Mouse (Mus musculus) heart, embryonic 15.5 days (tissue): ENCODE data around the gene Fnbp4. TPM values are rescaled to one million over a fixed set of nuclear protein-coding genes. Genes with fewer than 3 reads are reported as not detected.

Experiments used
- ATAC-seq: fragments of 200-750 bp; cut with Nextera tagmentation; replicated peaks from 2 replicates; pipeline ENCODE4 v1.8.0; 2017; ENCODE audit warnings: low read depth, moderate TSS enrichment; ENCODE audit not compliant: insufficient number of reproducible peaks, insufficient read depth, low FRiP score
- H3K27ac ChIP-seq: fragments of 300-500 bp; sonication (generic); 2 replicates; pipeline ENCODE4 v1.5.1; 2015; ENCODE audit warnings: mild to moderate bottlenecking, inconsistent platforms
- H3K27me3 ChIP-seq: fragments of 300-500 bp; sonication (generic); 2 replicates; pipeline ENCODE4 v1.6.1; 2015; ENCODE audit warnings: inconsistent platforms
- H3K36me3 ChIP-seq: fragments of 300-500 bp; sonication (generic); 2 replicates; pipeline ENCODE4 v1.6.1; 2015; ENCODE audit warnings: mild to moderate bottlenecking, inconsistent platforms
- H3K4me1 ChIP-seq: fragments of 300-500 bp; sonication (generic); replicated peaks from 2 replicates; pipeline ENCODE4 v1.6.1; 2015; ENCODE audit warnings: inconsistent platforms
- H3K4me2 ChIP-seq: fragments of 300-500 bp; sonication (generic); 2 replicates; pipeline ENCODE4 v1.6.1; 2015; ENCODE audit warnings: inconsistent platforms, mild to moderate bottlenecking, moderate library complexity
- H3K4me3 ChIP-seq: fragments of 300-500 bp; sonication (generic); 2 replicates; pipeline ENCODE4 v1.5.1; 2015; ENCODE audit warnings: mild to moderate bottlenecking, inconsistent platforms
- H3K9ac ChIP-seq: fragments of 300-500 bp; sonication (generic); 2 replicates; pipeline ENCODE4 v1.6.1; 2015; ENCODE audit warnings: mild to moderate bottlenecking, inconsistent platforms
- H3K9me3 ChIP-seq: fragments of 300-500 bp; sonication (generic); replicated peaks from 2 replicates; pipeline ENCODE4 v1.6.1; 2016; ENCODE audit warnings: inconsistent platforms
- WGBS: fragments of 180-500 bp; shearing (Covaris S2); methylation state at CpG from one replicate; pipeline ENCODE4 v1.1.7; 2015; ENCODE audit warnings: mixed read lengths; 5-methylcytosine and 5-hydroxymethylcytosine counted together
- polyA plus RNA-seq: library from polyadenylated mRNA; unstranded; fragments of >200 nt; fragmentation: Nextera tagmentation; extraction: Ambion mirVana; gene quantifications from 2 replicates; pipeline ENCODE4 v1.2.1, GENCODE M21; 2015

Fnbp4 gene
- polyA plus RNA-seq, 1 experiment from 2014 or later = 46.1 TPM

DNA sequence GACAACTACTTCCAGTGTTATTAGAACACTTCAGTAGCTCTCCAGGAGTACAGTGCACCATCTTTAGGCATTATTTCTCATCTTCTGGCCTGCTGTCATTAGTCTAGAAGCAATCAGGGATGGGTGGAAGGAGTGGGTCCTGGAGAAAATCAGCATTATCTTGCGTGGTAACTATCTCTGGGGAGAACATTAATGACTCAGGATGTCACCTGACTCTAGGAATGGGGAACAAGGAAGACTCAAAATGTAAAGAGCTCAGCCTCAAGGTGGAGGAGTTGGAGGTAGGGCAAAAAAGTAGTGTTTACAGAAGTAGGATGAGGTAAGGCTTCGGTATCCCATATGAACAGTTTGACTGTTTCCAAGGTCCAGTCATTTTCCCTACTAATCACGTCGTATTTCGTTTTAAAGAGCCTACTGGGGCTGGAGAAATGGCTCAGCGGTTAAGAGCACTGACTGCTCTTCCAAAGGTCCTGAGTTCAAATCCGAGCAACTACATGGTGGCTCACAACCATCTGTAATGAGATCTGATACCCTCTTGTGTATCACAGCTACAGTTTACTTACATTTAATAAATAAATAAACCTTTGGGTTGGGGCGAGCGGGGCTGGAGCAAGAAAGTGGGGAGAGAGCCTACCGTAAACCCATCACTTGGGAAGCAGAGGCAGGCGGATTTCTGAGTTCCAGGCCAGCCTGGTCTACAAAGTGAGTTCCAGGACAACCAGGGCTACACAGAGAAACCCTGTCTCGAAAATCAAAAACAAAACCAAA, 701 bp upstream of the Fnbp4 start:
- Histone ChIP-seq H3K4me2 (peak overlapping the region; percentile 56), H3K27me3 (no peaks in the 10 kb centered on the region), H3K4me3 (peak overlapping the region; percentile 81), H3K36me3 (peaks cover 8% of the 10 kb centered on the region; the same call in 1 of the 2 replicates), H3K27ac (peak overlapping the region; percentile 85), H3K9ac (no peak overlapping the region), H3K4me1 (peaks cover 11% of the 10 kb centered on the region), H3K9me3 (no peaks in the 10 kb centered on the region)
- WGBS = 55% methylated on average over 12 of the region's 12 CpGs
- ATAC-seq = no peak

DNA sequence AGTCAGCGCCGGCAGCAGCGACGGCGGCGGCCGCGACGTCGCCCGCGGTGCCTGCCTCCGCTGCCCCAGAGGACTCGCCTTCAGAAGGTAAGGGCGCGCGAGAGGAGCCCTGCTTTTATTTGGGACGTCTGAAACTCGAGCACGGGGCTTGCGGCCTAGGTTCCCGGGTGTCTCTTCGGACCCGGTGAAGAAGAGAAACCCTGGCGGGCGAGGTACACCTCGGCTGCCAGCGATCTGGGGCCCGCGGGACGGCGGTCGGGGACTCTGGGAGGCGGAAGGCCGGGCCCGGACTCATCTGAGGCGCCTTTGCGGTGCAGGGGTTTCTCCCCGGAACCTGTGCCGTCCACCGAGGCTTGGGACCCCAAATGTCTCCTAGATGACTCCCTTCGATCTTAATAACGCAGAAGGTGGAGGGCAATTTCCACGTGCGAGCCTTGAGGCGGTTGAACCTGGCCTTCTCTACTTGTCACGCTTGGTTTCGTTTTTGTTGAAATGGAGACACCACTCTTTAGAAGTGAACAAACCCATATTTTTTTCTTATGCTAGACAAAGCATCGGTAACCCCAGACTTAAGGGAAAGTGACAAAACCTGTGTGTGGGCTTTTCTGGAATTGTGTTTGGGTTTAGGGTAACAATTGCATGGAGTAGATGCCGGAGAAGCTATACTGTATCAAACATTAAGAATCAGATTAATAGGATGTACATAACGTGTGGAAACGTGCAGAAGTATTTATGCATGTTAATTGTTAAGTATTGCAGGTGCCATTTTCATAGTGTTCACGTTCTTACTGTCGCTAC, 769 bp downstream of the Fnbp4 start:
- peak overlapping the region; percentile 81 for H3K4me3 ChIP-seq
- peak overlapping the region; percentile 93 for H3K9ac ChIP-seq
- peaks cover 12% of the 10 kb centered on the region; the same call in 1 of the 2 replicates for H3K36me3 ChIP-seq
- H3K9me3 ChIP-seq = no peaks in the 10 kb centered on the region
- H3K4me2 ChIP-seq = peak overlapping the region; percentile 71
- peak overlapping the region; percentile 96 for H3K27ac ChIP-seq
- peak; percentile 28 for ATAC-seq
- no peaks in the 10 kb centered on the region for H3K27me3 ChIP-seq
- H3K4me1 ChIP-seq = peaks cover 14% of the 10 kb centered on the region
- WGBS = under 1% methylated on average over 54 of the region's 54 CpGs

DNA sequence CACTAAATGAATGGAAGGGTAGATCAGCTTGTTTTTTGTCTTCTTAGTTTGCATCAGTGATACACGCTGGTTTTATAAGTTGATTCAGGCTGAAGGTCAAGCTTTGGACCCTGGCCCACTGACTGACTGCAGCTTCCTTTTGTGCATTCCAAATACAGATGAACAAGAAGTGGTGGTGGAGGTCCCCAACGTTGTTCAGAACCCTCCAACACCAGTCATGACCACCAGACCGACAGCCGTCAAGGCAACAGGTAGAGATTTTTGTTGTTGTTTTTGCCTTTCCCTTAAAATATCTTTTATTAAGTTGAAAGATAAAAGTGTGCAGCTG, 1.3 kb downstream of the Fnbp4 start:
- ATAC-seq = no peak
- Histone ChIP-seq H3K9ac (peak overlapping the region; percentile 93), H3K27me3 (no peaks in the 10 kb centered on the region), H3K27ac (peak overlapping the region; percentile 96), H3K4me3 (peak overlapping the region; percentile 81), H3K9me3 (no peaks in the 10 kb centered on the region), H3K36me3 (peaks cover 15% of the 10 kb centered on the region; the same call in 1 of the 2 replicates), H3K4me1 (peaks cover 14% of the 10 kb centered on the region), H3K4me2 (peak overlapping the region; percentile 71)
- WGBS = 11% methylated on average over 4 of the region's 4 CpGs

DNA sequence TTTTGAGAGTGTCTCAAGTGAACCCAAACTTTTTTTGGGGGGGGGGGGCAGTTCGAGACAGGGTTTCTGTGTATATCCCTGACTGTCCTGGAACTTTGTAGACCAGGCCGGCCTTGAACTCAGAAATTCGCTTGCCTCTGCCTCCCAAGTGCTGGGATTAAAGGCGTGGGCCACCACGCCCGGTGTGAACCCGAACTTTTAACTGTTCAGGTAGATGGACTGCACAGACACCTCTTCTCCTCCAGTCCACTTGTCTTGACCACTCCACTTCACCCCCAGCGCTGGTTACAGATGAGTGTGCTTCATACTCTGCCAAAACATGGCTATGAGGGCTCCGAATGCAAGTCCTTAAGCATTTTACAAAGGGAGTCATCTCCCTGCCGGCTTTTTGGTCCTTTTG, 2.0 kb downstream of the Fnbp4 start:
- H3K4me3 ChIP-seq = peak overlapping the region; percentile 81
- no peak for ATAC-seq
- H3K9ac ChIP-seq = no peak overlapping the region
- H3K27ac ChIP-seq = no peak overlapping the region
- H3K9me3 ChIP-seq = no peaks in the 10 kb centered on the region
- peaks cover 14% of the 10 kb centered on the region for H3K4me1 ChIP-seq
- H3K27me3 ChIP-seq = no peaks in the 10 kb centered on the region
- peaks cover 16% of the 10 kb centered on the region; the same call in 1 of the 2 replicates for H3K36me3 ChIP-seq
- 93% methylated on average over 10 of the region's 10 CpGs for WGBS
- peak overlapping the region; percentile 71 for H3K4me2 ChIP-seq

DNA sequence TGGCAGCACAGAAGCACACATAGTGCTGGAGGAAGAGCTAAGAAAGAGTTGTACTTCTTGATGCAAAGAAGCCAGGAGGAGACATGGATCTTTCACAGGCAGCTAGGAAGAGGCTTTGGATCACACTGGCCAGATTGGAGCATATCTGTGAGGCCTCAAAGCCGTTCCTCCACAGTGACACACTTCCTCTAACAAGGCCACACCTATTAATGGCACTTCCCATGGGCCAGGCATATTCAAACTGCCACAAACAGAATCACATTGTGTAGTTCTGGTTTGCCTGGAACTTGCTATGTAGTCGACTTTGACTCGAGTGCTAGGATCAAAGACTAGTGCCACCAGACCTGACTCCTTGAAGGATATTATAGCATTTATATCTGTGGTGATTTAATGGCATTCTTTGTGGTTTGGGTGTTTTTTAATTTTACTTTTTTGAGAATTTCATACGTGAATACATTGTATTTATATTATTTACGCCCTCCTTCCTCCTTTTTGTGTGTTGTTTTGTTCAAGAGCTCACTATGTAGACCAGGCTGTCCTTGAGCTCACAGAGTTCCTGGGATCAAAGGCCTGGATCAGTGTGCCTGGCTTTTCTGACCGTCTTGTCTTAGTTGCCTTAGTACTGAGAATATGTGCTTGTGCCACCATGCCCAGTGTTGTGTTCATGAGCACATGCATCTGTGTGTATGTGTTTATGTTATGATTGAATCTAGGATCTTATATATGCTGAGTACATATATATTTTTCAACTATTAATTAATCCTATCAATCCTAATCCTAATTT, 4.7 kb downstream of the Fnbp4 start:
- H3K27ac ChIP-seq = no peak overlapping the region
- H3K4me1 ChIP-seq = peaks cover 14% of the 10 kb centered on the region
- no peaks in the 10 kb centered on the region for H3K9me3 ChIP-seq
- WGBS = 66% methylated on average over 6 of the region's 6 CpGs
- peaks cover 42% of the 10 kb centered on the region for H3K36me3 ChIP-seq
- no peak overlapping the region for H3K9ac ChIP-seq
- no peak overlapping the region for H3K4me2 ChIP-seq
- no peaks in the 10 kb centered on the region for H3K27me3 ChIP-seq
- no peak for ATAC-seq
- no peak overlapping the region for H3K4me3 ChIP-seq

DNA sequence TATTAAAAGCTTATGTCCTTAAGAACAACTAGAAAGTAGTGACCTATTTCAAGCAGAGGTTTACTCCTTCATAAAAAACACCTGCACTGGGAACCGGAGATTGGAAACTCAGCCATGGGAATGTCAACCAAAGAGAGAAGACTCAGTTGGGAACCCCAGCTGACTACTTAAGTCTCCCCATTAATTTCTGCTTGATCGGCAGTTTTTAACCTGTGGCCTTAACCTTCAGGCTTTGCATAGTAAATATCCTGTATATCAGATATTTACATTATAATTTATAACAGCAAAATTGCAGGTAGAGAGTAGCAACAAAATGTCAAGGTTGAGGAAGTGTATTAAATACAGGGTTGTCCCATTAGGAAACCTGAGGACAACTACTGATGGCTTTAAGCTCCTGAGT, 8.4 kb downstream of the Fnbp4 start:
- no peaks in the 10 kb centered on the region for H3K9me3 ChIP-seq
- peaks cover 66% of the 10 kb centered on the region for H3K36me3 ChIP-seq
- H3K27me3 ChIP-seq = no peaks in the 10 kb centered on the region
- ATAC-seq = no peak
- H3K9ac ChIP-seq = no peak overlapping the region
- no peak overlapping the region for H3K27ac ChIP-seq
- no peak overlapping the region for H3K4me3 ChIP-seq
- 92% methylated on average over 2 of the region's 2 CpGs for WGBS
- H3K4me1 ChIP-seq = peaks cover 10% of the 10 kb centered on the region
- H3K4me2 ChIP-seq = no peak overlapping the region

DNA sequence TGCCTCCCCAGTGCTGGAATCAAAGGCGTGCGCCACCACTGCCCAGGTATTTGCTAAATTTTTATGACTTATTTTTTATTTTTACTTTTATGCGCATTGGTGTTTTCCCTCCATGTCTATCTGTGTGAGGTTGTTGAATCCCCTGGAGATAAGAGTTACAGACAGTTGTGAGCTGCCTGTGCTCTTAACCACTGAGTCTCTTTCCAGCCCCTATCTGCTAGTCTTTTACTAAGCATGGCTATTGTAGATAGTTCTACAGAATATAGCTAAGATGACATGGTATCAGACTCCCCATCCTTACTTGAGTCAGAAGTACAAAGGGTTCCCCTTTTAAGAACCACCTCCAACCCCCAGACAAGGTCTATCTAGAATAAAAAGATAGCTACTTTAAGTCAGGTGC, 9.0 kb downstream of the Fnbp4 start:
- whole genome bisulfite sequencing = 99% methylated on average over 3 of the region's 3 CpGs
- no peak overlapping the region for H3K4me3 ChIP-seq
- no peak overlapping the region for H3K4me2 ChIP-seq
- no peaks in the 10 kb centered on the region for H3K27me3 ChIP-seq
- peaks cover 6% of the 10 kb centered on the region for H3K4me1 ChIP-seq
- no peak overlapping the region for H3K27ac ChIP-seq
- no peaks in the 10 kb centered on the region for H3K9me3 ChIP-seq
- H3K9ac ChIP-seq = no peak overlapping the region
- no peak for ATAC-seq
- peaks cover 69% of the 10 kb centered on the region for H3K36me3 ChIP-seq

DNA sequence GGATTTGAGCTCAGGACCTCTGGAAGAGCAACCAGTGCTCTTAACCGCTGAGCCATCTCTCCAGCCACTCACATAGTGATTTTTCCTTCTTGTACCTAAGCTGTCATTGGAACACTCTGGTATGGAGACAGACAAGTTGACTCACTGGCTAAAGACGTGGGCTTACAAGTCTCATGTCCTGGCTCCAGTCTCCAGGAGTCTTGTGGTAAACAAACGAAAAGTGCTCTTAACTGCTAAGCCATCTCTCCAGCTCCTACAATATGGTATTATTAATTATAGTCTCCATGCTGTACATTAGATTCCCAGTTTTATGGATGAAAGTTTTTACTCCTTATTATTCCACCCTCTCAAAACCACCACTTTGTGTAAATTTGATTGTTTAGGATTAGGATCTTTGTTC, 20.0 kb downstream of the Fnbp4 start:
- H3K4me1 ChIP-seq = no peaks in the 10 kb centered on the region
- no peak overlapping the region for H3K9ac ChIP-seq
- no peaks in the 10 kb centered on the region for H3K9me3 ChIP-seq
- no peak overlapping the region for H3K27ac ChIP-seq
- no peak overlapping the region for H3K4me3 ChIP-seq
- WGBS = 85% methylated on average over 3 of the region's 3 CpGs
- peaks cover 82% of the 10 kb centered on the region for H3K36me3 ChIP-seq
- no peak for ATAC-seq
- H3K4me2 ChIP-seq = no peak overlapping the region
- H3K27me3 ChIP-seq = no peaks in the 10 kb centered on the region

DNA sequence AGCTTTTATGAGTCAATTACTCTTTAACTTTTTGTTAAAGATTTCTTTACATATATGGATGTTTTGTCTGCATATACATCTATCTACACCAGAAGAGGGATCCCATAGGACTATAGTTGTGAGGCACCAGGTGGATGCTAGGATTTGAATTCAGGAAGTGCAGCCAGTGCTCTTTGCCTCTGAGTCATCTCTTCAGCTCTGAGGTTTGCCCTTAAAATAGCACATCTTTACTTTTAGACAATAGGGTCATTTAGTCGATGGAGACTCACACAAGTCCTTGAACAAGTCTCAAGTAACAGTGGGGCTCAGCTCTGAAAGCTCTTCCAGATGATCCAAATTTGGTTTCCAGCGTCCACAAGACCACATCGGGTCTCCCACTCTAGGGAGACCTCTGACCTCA, 36.2 kb downstream of the Fnbp4 start:
- Histone ChIP-seq H3K27me3 (no peaks in the 10 kb centered on the region), H3K9ac (no peak overlapping the region), H3K4me2 (no peak overlapping the region), H3K27ac (no peak overlapping the region), H3K9me3 (no peaks in the 10 kb centered on the region), H3K4me1 (peaks cover 21% of the 10 kb centered on the region), H3K36me3 (peaks cover 39% of the 10 kb centered on the region), H3K4me3 (no peak overlapping the region)
- ATAC-seq = no peak
- WGBS = 34% methylated on average over 3 of the region's 3 CpGs

DNA sequence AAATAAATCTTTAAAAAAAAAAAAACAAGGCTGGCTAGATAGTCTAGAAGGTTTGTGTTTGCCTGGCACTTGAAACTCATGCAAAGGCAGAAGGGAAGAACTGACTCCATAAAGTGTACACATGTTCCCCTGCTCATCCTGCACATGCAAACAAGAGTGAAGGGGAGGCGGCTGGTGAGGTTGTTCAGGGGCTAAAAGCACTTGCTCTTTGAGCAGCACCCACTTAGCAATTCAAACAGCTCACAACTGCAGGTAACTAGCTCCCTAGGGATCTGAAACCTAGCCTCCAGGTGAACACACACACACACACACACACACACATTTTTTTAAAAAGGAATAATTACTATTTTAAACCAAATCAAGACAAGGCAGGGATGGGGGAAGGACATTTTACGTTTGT, 36.8 kb downstream of the Fnbp4 start:
- H3K4me1 ChIP-seq = peaks cover 21% of the 10 kb centered on the region
- H3K9ac ChIP-seq = no peak overlapping the region
- H3K27me3 ChIP-seq = no peaks in the 10 kb centered on the region
- 40% methylated on average over 2 of the region's 2 CpGs for WGBS
- no peak for ATAC-seq
- H3K4me3 ChIP-seq = peak overlapping the region; percentile 66
- peaks cover 34% of the 10 kb centered on the region for H3K36me3 ChIP-seq
- no peaks in the 10 kb centered on the region for H3K9me3 ChIP-seq
- H3K27ac ChIP-seq = no peak overlapping the region
- peak overlapping the region; percentile 97 for H3K4me2 ChIP-seq

DNA sequence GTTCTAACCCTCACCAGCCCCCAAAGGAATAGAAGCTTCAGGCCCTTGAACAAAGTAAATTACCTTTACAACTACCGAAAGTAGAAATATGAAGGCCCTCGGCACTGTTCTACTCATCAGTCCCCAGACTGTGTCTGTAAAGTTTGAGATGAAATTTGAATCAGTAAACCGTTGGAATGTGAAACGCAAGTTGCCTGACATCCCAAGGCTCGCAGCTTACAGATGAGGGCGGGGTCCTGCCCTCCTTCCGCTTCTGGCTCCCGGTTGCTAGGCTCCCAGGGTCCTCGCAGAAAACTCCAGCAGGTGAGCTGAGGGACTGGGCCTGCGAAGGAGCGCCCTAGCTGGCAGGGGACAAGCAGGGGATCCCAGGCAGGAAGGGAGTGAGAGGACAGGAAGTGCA, 37.3 kb downstream of the Fnbp4 start, which contains the start of gene Agbl2:
Gene Agbl2 (plus strand): TSS at position 270 of the 400 bp plus-strand sequence.
- H3K27ac ChIP-seq = no peak within 1 kb of the TSS
- H3K36me3 ChIP-seq = peaks cover 30% of the 10 kb centered on the region
- no peaks in the 10 kb centered on the region for H3K27me3 ChIP-seq
- peak; percentile 56 for ATAC-seq
- 4% methylated on average over 11 of the region's 11 CpGs for WGBS
- H3K4me3 ChIP-seq = peak within 1 kb of the TSS; percentile 66
- H3K4me2 ChIP-seq = peak within 1 kb of the TSS; percentile 97
- H3K9ac ChIP-seq = peak within 1 kb of the TSS; percentile 52
- no peaks in the 10 kb centered on the region for H3K9me3 ChIP-seq
- peaks cover 21% of the 10 kb centered on the region for H3K4me1 ChIP-seq
